Mouse (Mus musculus) embryonic facial prominence, embryonic 15.5 days (tissue): ENCODE results near the gene Snx21. TPM values are rescaled to one million over a fixed set of nuclear protein-coding genes. Genes with fewer than 3 reads are reported as not detected.

Experiments used
- ATAC-seq: fragments of 200-750 bp; cut with Nextera tagmentation; 2 replicates; pipeline ENCODE4 v1.8.0; 2017; ENCODE audit warnings: low read depth, moderate TSS enrichment; ENCODE audit not compliant: insufficient number of reproducible peaks, low FRiP score, low TSS enrichment
- H3K27ac ChIP-seq: fragments of 300-500 bp; sonication (generic); replicated peaks from 2 replicates; pipeline ENCODE4 v1.5.1; 2015; ENCODE audit warnings: mild to moderate bottlenecking, inconsistent platforms
- H3K27me3 ChIP-seq: fragments of 300-500 bp; sonication (generic); 2 replicates; pipeline ENCODE4 v1.6.1; 2015; ENCODE audit warnings: inconsistent platforms
- H3K36me3 ChIP-seq: fragments of 300-500 bp; sonication (generic); 2 replicates; pipeline ENCODE4 v1.6.1; 2015; ENCODE audit warnings: mild to moderate bottlenecking, inconsistent platforms
- H3K4me1 ChIP-seq: fragments of 300-500 bp; sonication (generic); 2 replicates; pipeline ENCODE4 v1.6.1; 2015; ENCODE audit warnings: inconsistent platforms
- H3K4me2 ChIP-seq: fragments of 300-500 bp; sonication (generic); replicated peaks from 2 replicates; pipeline ENCODE4 v1.6.1; 2015; ENCODE audit warnings: mild to moderate bottlenecking, inconsistent platforms
- H3K4me3 ChIP-seq: fragments of 300-500 bp; sonication (generic); replicated peaks from 2 replicates; pipeline ENCODE4 v1.5.1; 2015; ENCODE audit warnings: mild to moderate bottlenecking, inconsistent platforms
- H3K9ac ChIP-seq: fragments of 300-500 bp; sonication (generic); 2 replicates; pipeline ENCODE4 v1.6.1; 2015; ENCODE audit warnings: inconsistent platforms
- H3K9me3 ChIP-seq: fragments of 300-500 bp; sonication (generic); replicated peaks from 2 replicates; pipeline ENCODE4 v1.6.1; 2016; ENCODE audit warnings: inconsistent platforms
- whole genome bisulfite sequencing: fragments of 180-500 bp; shearing (Covaris S2); methylation state at CpG from one replicate; pipeline ENCODE4 v1.1.7; 2015; 5-methylcytosine and 5-hydroxymethylcytosine counted together
- polyA plus RNA-seq: library from polyadenylated mRNA; unstranded; fragments of >200 nt; fragmentation: Nextera tagmentation; extraction: Ambion mirVana; gene quantifications from 2 replicates; pipeline ENCODE4 v1.2.1, GENCODE M21; 2015

Gene Snx21
- 37.1 and 37.3 TPM in 2 replicates for polyA plus RNA-seq

DNA sequence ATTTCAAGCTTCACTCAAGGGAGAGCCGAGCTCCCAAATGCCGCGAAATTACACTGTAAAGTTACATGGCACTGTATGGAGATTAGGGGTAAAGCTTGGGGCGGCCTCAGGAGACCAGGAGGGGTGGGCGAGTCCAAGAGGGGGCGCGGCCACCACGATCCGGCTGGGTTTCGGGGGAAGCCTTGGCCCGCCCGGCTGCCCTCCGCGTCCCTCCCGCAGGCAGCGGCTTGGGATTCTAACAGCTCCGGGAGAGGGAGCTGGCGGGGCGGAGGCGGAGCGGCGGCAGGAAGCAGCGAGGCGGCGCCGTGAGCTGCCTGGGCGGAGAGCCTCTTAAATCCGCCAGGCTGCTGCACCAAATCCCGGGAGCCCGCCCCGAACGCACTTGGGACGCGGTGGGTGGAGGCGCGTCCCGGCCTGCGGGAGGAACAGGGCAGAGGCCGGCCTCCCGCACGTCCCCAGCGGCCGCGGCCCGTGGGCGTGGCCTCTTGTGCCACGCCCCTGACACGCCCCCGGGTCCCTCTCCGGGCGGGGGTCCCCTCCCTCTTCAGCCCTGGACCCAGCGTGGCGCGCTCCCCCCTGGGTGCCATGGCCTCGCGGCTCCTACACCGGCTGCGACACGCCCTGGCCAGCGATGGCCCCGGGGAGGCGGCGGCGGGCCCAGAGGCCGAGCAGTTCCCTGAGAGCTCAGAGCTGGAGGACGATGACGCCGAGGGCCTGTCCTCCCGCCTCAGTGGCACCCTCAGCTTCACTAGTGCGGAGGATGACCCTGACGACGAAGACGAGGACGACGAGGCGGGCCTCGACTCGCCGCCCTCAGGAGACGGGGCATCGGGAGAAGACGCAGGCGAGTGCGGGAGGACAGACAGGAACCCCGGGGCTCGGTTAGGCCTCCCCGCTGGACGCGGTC, at the start of gene Snx21:
TSS of gene Snx21 (plus strand) at position 343 of the 907 bp plus-strand sequence.
- under 1% methylated on average over 86 of the region's 89 CpGs for WGBS
- Histone ChIP-seq H3K4me3 (peak within 1 kb of the TSS; percentile 70), H3K27me3 (no peaks in the 10 kb centered on the region), H3K4me2 (peak within 1 kb of the TSS; percentile 79), H3K9me3 (no peaks in the 10 kb centered on the region), H3K36me3 (peaks cover 8% of the 10 kb centered on the region), H3K9ac (peak within 1 kb of the TSS; percentile 85), H3K27ac (peak within 1 kb of the TSS; percentile 92), H3K4me1 (peaks cover 33% of the 10 kb centered on the region)
- peak; percentile 92 for ATAC-seq

DNA sequence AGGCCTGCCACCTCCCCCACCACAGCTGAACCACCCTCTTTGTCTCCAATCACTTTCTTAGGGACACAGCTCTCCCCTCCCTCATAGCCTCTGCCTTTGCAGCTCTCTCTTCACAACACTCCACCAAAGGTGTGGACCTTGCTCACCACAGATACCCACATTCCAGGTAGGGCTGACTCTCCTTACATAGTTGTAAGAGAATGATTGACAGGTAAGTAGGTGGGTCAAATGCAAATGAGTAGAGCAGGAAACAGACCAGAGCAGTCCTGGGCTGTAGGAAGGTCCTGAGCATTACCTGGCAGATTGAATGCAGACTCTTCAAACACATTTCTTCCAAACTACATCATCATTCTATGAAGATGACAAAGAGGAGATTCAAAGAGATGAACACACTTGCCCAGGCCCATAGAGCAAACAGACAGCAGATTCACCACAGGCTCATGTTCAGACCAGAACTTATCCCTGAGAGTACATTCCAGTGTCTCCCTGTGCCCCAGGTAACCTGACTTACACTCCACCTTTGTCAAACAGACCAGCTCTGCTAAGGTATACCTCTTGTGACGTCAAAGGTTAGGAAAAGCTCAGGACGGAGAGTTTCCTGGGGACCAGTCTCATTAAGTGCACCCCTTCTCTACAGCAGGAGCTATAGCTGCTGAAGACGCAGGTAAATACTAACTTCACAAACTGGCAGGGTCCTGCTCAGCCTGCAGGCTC, 48.1 kb upstream of the Snx21 start:
- Histone ChIP-seq H3K4me3 (no peak overlapping the region), H3K36me3 (no peaks in the 10 kb centered on the region), H3K27me3 (no peaks in the 10 kb centered on the region), H3K4me2 (no peak overlapping the region), H3K4me1 (no peaks in the 10 kb centered on the region), H3K9ac (no peak overlapping the region), H3K27ac (no peak overlapping the region), H3K9me3 (no peaks in the 10 kb centered on the region)
- ATAC-seq: no peak
- 51% methylated on average over 3 of the region's 3 CpGs for WGBS

DNA sequence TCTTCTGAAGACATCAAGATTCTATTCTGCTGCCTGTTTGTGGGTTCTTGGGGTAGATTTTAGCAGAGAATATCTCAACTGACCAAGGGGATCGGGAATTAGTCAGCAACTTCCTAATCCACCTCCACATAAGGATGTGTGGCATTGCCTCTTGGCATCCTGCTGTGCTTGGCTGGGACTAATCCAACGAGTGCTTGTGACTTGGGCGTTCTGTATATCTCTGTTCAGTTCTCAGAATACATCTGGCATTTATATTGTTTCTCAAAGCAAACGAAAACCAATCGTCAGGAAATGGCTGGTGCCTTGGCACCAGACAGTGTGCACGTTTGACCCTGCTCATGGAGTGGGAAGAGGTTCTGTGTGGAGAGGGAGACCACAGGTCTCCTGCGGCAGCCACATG, 45.7 kb upstream of the Snx21 start:
- Histone ChIP-seq H3K36me3 (no peaks in the 10 kb centered on the region), H3K27me3 (no peaks in the 10 kb centered on the region), H3K4me3 (no peak overlapping the region), H3K4me1 (peaks cover 1% of the 10 kb centered on the region; the same call in 1 of the 2 replicates), H3K4me2 (no peak overlapping the region), H3K27ac (no peak overlapping the region), H3K9me3 (no peaks in the 10 kb centered on the region), H3K9ac (no peak overlapping the region)
- WGBS: 42% methylated on average over 7 of the region's 7 CpGs
- ATAC-seq: no peak

DNA sequence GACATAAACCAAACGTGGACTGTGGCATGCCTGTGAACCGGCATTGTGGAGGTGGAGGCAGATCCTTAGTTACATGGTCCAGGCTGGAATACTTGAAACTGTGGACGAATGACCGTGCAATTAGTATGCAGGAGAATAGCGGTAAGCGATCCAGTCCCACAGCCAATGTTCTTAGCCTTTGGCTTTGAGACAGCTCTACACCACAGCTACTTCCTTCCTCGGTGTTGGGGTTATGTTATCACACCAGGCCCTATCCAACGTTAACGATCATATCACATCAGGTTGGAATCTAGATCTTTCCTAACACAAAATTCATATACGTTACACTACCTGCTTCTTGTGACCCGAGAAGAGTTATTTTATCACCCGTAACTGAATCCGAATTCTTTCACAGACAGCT, 40.6 kb upstream of the Snx21 start:
- ATAC-seq: no peak
- 71% methylated on average over 13 of the region's 13 CpGs for WGBS
- H3K9ac ChIP-seq: peak overlapping the region; percentile 88; the same call in 1 of the 2 replicates

DNA sequence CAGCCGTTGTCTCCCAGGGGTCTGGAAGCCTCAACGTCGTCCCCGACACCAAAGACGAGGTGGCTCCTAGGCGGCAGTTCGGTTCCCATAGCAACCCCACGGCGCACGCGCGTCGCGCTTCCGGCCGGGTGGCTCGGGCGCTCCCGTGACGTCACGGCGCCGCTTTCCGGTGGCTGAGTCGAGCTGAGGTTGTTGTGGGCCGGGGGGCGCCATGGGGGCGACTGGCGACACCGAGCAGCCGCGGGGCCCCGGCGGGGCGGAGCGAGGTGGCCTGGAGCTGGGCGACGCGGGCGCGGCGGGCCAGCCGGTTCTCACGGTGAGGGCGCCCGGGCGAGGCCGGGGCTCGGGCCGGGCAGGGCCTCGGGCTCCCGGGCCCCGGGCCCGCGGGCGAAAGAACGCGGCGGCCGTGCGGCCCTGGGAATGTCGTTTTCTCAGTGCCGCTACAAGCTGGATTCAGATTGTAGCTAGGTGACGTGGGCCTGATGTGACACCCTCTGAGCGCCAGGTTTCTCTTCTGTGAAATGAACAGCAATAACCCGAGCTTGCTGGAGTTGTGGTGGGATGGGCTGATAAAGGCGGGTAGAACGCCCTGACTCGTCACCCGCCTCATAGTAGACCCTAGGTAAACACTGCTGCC, 39.7 kb upstream of the Snx21 start, which contains the start of the genes Wfdc3 and Dnttip1:
TSS of gene Wfdc3 (minus strand) at position 89 of the 637 bp plus-strand sequence.
TSS of gene Dnttip1 (plus strand) at position 141 of the 637 bp plus-strand sequence.
- Histone ChIP-seq H3K27me3 (no peaks in the 10 kb centered on the region), H3K9ac (peak within 1 kb of the TSS; percentile 88), H3K4me1 (peaks cover 21% of the 10 kb centered on the region), H3K4me3 (peak within 1 kb of the TSS; percentile 95), H3K36me3 (peaks cover 32% of the 10 kb centered on the region), H3K4me2 (peak within 1 kb of the TSS; percentile 78), H3K9me3 (no peaks in the 10 kb centered on the region), H3K27ac (peak within 1 kb of the TSS; percentile 72)
- peak; percentile 84 for ATAC-seq
- WGBS: under 1% methylated on average over 68 of the region's 70 CpGs

More for the DNA sequence above, 40.6 kb upstream of the Snx21 start:
- Histone ChIP-seq H3K4me3 (peak overlapping the region; percentile 95), H3K4me1 (peaks cover 21% of the 10 kb centered on the region), H3K4me2 (peak overlapping the region; percentile 78), H3K27me3 (no peaks in the 10 kb centered on the region), H3K27ac (no peak overlapping the region), H3K9me3 (no peaks in the 10 kb centered on the region), H3K36me3 (peaks cover 22% of the 10 kb centered on the region)

DNA sequence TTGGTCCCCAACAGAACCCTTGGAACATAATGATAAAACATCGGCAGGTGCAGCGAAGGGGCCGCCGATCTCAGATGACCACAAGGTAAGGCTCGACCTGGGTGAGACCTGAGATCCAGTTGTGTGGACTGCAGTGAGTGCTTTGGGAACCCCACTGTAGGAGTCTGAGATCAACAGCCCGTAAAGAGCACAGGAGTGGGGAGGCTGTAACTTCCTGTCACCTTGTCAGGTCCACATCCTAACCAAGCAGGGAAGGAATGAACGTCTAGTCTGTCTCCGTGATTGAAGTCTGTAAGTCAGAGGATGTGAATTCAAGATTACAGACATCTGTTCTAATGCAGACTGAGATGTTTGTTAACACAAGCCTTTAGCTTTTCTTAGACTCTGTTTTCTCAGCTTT, 38.9 kb upstream of the Snx21 start:
- H3K36me3 ChIP-seq: peaks cover 39% of the 10 kb centered on the region
- peaks cover 21% of the 10 kb centered on the region for H3K4me1 ChIP-seq
- peak overlapping the region; percentile 95 for H3K4me3 ChIP-seq
- H3K27ac ChIP-seq: no peak overlapping the region; the same call in 1 of the 2 replicates
- H3K9me3 ChIP-seq: no peaks in the 10 kb centered on the region
- peak overlapping the region; percentile 88 for H3K9ac ChIP-seq
- WGBS: 53% methylated on average over 8 of the region's 8 CpGs
- no peaks in the 10 kb centered on the region for H3K27me3 ChIP-seq
- peak overlapping the region; percentile 78 for H3K4me2 ChIP-seq
- ATAC-seq: no peak

DNA sequence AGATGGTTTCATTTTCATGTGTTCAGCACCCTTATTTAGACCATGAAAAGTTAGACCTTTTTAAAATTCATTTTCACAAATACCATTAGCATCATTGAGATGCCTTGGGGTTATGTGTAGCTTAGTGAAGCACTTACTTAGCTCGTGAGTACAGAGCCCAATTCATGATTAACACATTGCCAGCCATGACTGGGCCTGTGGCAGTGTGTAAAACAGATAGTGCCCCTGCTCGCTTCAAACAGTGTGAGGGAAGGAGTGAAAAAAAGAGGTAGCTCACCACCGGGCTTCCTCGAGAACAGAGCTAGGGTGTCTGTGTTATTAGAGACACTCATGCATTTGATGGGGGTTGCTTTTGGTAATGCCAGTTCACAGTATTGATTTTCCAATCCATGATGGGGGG, 37.4 kb upstream of the Snx21 start:
- ATAC-seq: no peak
- no peak overlapping the region for H3K9ac ChIP-seq
- H3K9me3 ChIP-seq: no peaks in the 10 kb centered on the region
- H3K4me3 ChIP-seq: no peak overlapping the region
- no peak overlapping the region for H3K4me2 ChIP-seq
- 76% methylated on average over 4 of the region's 4 CpGs for WGBS
- no peak overlapping the region for H3K27ac ChIP-seq
- peaks cover 52% of the 10 kb centered on the region for H3K36me3 ChIP-seq
- no peaks in the 10 kb centered on the region for H3K27me3 ChIP-seq
- peaks cover 21% of the 10 kb centered on the region for H3K4me1 ChIP-seq

DNA sequence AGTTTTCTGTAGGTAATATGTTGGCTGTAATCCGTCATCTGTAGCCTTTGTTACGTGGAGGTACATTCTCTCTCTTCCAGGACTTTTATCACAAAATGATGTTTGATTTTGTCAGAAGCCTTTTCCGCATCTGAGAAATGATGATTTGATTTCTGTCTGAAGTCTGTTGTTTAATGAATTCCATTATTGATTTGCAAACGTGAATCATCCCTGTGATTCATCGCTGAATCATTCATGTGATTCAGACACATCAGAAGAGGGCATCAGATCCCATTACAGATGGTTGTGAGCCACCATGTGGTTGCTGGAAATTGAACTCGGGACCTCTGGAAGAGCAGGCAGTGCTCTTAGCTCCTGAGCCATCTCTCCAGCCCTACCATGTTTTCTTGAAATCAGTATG, 36.6 kb upstream of the Snx21 start:
- ATAC-seq: no peak
- no peak overlapping the region for H3K4me2 ChIP-seq
- H3K9ac ChIP-seq: no peak overlapping the region; the same call in 1 of the 2 replicates
- no peaks in the 10 kb centered on the region for H3K9me3 ChIP-seq
- no peak overlapping the region for H3K4me3 ChIP-seq
- 87% methylated on average over 6 of the region's 6 CpGs for WGBS
- H3K27me3 ChIP-seq: no peaks in the 10 kb centered on the region
- H3K27ac ChIP-seq: no peak overlapping the region
- H3K4me1 ChIP-seq: peaks cover 21% of the 10 kb centered on the region
- peaks cover 59% of the 10 kb centered on the region for H3K36me3 ChIP-seq

DNA sequence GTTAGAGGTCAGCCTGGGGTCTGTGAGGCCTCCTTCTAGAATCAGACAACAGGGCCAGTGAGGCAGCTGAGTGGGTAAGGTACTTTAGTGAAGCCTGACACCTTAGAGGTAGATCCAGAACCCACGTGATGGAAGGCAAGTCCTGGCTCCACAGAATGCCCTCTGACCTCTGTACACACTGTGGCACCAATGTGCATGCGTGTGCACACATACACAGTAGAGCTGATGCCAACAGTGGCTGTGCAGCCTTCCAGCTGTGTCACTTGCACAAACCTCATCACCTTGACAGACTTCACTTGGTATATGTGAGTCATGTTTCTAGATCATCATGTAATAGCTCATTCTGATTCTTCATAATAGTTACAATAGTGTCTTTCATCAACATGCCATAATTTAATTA, 33.2 kb upstream of the Snx21 start:
- Histone ChIP-seq H3K9me3 (no peaks in the 10 kb centered on the region), H3K9ac (no peak overlapping the region), H3K27ac (no peak overlapping the region), H3K4me1 (0 out of 2 replicates have a peak, but pooled peaks cover 4% of the 10 kb centered on the region), H3K27me3 (no peaks in the 10 kb centered on the region), H3K36me3 (peaks cover 92% of the 10 kb centered on the region), H3K4me2 (no peak overlapping the region), H3K4me3 (no peak overlapping the region)
- WGBS: 85% methylated on average over 2 of the region's 2 CpGs
- ATAC-seq: no peak

DNA sequence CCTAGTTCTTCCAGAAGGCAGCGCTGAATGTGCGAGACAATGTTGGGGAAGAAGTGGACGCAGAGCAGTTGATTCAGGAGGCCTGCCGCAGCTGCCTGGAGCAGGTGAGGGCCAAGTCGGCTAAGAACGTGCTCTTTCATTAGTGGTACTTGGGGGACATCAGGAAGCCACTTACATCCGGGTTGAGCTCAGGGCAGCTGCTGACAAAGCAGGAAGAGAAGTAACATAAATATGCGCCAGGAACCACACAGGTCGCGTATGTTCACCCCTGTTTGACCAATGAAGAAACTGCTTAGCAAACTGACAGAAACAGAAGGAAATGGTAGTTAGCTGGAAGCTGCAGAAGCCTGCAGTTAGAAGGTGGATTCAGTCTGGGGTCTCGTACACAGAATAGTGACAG, 31.5 kb upstream of the Snx21 start:
- Histone ChIP-seq H3K27ac (no peak overlapping the region), H3K4me2 (no peak overlapping the region), H3K4me1 (no peaks in the 10 kb centered on the region), H3K9me3 (no peaks in the 10 kb centered on the region), H3K36me3 (peaks cover 93% of the 10 kb centered on the region), H3K27me3 (no peaks in the 10 kb centered on the region), H3K9ac (no peak overlapping the region), H3K4me3 (no peak overlapping the region)
- ATAC-seq: no peak
- WGBS: 87% methylated on average over 11 of the region's 11 CpGs

DNA sequence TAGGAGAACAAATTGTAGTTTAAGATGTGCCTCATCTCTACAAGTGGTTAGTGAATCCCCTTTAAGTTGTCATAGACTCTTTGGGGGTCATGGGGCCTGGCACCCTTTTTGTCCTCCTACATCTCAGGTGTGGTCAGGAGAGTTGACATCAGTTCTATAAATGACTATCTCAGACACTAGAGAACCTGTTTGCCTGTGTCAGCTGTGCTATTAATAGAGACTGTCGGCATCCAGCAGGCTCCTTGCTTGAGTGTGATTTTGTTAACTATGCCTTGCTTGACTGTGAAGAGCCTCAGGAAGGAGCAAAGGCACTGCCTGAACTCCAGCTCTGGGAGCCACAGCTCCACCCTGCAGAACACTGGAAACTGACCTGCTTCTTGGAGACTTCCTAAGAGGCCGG, 30.8 kb upstream of the Snx21 start:
- Histone ChIP-seq H3K27ac (no peak overlapping the region), H3K27me3 (no peaks in the 10 kb centered on the region), H3K36me3 (peaks cover 95% of the 10 kb centered on the region), H3K4me3 (no peak overlapping the region), H3K9ac (no peak overlapping the region), H3K9me3 (no peaks in the 10 kb centered on the region), H3K4me2 (no peak overlapping the region), H3K4me1 (no peaks in the 10 kb centered on the region)
- 89% methylated on average over 2 of the region's 2 CpGs for WGBS
- ATAC-seq: no peak
